Mouse (Mus musculus) bone marrow macrophage, adult 2 months (primary cell): ENCODE data around the gene Acss3.

Experiments
- CTCF ChIP-seq: IDR thresholded peaks from 2 replicates; pipeline ENCODE4 v1.5.1; 2012; ENCODE audit warnings: low read depth, mild to moderate bottlenecking, low read length, moderate library complexity
- POLR2A ChIP-seq: IDR thresholded peaks from 2 replicates; pipeline ENCODE4 v1.6.1; 2012; ENCODE audit warnings: mild to moderate bottlenecking, low read depth, low read length, borderline replicate concordance

DNA sequence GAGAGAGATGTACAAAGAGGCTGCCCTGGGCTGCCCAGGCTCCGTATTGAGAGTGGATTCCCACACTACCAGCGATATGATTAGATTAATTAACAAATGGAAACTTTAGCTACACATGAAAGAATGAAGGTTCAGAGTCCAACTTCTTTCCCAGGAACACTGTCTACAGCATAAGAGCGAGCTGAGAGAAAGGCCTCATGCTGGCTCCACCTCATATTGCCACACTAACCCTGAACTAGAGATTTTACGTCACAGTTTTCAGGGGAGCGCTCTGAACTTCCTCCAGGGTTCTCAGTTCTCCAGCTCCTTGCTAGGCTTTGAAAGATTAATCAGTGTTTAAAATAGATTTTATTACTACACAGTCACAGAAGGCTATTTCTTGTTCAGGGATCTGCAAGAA, 182.1 kb downstream of the Acss3 start:
- TF ChIP-seq CTCF (no peak), POLR2A (no peak)
